Mouse (Mus musculus): ENCODE measurements around the gene Bid.

GRCm38 (mm10) chr6:120930450-120931306 lies 14.0 kb upstream of the Bid start:
- TF ChIP-seq CTCF (IDR thresholded peaks at IDR 0.05; ENCODE audit: insufficient read depth, low read length) (no peak), POLR2A (IDR thresholded peaks at IDR 0.05; ENCODE audit: borderline replicate concordance, extremely low read depth, low read depth, low read length) (no peak)
